Mouse (Mus musculus): Measurements from ENCODE around the gene Gsdma.
"Not testable (repeated sequence)": the region's sequence is repeated elsewhere in the genome, so short reads cannot be mapped to it uniquely, and the experiment has no call there.

Gsdma gene

DNA sequence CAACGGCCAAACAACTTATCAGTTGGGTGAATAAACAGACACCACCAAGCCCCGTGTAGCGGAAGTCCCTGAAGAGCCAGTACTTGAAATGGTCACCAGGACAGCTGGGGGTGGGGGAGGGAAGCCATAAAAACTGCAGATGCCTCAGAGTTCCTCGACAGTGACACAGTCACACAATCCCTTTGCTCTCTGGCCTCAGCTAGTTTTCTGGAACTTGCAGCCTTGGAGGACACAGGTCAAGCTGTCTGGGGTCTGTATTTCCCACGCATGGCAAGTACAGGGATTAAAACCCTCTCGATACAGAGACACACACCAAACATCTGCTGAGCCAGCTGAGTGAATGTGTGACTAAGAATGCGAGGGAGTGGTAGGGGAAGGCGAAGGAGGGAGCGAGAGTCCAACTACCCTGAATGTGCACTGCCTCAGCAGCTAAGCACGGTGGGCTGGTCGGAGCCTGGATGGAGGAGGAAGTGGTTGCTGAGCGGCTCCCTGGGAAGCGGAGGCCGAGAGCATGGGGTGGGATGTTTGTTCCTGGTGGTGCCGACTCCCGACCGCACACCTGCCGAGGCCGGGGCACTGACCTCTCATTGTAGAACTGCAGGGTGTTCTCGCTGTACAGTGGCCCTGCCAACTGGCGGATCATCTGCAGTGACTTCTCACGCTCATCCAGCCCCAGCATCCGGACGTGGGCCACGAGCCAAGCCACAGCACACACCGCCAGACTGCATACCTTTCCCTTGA is 45.0 kb downstream of the Gsdma start:
- in situ Hi-C loops (cut with MseI, MboI), result no loop called here

DNA sequence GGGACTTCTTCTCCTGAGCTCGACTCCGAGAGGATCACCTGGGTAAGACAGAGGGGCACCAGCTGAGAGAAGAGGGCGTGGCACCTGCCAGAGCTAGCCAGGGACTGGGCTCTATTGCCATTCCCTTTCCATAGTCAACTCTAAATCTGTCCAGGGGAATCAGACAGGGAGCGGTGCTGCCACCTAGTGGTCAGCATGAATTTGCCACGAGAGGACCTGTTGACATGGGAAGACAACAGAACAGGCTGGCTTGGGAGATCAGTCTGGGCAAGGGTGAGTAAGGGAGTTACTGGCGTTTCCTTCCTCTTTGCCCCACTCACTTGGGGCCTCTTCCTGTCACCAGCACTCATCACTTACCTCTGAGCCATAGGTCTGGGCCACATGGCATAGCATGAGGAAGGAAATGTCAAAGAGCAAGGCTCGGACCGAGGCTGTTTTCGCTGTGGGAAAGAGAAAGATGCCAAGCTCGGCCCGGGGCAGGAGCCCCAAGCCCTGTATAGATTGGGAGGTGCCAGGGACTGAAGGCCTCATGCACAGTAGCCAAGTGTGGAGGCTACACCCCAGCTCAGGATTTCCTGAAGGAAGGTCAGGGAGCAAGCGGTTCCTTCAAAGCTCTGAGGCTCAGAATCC is 46.4 kb downstream of the Gsdma start:
- in situ Hi-C loops (cut with MseI, MboI), result no loop called here

DNA sequence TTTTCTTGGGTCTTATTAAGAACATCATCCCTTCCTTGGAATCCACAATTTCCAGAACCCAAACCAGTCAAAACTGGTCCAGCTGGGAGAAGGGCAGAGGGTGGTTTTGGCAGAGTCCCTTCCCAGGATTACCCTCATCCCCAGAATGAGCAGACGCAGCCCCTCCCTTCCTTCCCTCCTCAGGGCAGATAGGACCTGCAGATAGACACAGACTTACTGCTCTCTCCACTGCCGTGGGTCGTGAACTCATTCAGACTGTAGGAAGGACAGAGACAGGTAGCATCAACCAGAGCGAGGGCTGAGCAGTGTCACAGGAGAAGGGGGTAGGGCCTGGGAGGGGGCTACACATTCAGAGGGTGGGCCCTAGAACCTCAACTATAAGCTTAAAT is 46.9 kb downstream of the Gsdma start:
- in situ Hi-C loops (cut with MseI, MboI), result no loop called here

DNA sequence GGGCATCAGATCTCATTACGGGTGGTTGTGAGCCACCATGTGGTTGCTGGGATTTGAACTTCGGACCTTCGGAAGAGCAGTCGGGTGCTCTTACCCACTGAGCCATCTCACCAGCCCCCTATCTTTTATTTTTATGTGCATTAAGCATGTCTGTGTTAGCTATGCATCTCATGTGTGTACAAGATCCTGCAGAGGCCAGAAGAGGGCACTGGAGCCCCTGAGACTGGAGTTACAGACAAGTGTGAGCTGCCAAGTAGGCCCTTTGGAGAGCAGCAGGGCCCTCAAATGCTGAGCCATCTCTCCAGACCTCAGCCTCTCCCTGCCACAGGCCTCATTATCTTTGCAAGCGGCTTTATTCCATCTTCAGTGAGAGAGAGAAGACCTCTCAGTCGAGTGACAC is 47.9 kb downstream of the Gsdma start:
- in situ Hi-C loops (cut with MseI, MboI), result not testable (repeated sequence)

DNA sequence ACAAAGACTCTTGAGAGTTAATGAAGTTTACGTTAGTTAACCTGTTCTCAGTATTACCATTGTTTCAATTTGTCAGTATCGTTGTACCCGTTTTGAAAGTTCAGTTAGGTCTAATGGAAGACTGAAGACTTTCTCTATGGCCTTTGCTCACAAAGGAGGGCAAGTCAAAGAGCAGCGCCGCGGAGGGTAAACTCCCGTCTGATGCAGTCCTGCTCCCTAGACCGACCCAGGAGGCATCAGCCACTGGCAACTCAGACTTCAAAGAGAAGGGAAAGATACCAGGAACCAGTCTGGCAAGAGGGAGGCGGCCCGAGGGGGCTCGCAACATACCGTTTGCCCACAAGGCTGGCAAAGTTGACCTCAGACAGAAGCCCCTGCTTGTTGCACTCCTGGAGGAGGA is 49.6 kb downstream of the Gsdma start:
- in situ Hi-C loops (cut with MseI, MboI), result no loop called here

DNA sequence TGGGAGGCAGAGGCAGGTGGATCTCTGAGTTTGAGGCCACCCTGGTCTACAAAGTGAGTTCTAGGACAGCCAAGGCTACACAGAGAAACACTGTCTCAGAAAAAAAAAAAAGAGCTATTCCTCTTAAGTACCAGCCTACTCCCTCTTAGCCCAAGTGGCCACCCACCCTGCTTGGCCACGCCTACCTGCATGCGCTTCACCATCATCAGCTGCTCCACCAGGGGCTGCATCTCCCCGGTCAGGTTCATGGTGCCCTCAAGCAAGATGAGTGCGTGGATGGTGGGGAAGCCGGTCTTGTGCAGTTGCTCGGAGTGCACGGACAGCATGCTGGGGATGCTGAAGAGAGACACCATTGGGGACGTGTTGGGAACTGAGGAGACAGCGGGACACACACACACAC is 51.8 kb downstream of the Gsdma start:
- in situ Hi-C loops (cut with MseI, MboI), result no loop called here

DNA sequence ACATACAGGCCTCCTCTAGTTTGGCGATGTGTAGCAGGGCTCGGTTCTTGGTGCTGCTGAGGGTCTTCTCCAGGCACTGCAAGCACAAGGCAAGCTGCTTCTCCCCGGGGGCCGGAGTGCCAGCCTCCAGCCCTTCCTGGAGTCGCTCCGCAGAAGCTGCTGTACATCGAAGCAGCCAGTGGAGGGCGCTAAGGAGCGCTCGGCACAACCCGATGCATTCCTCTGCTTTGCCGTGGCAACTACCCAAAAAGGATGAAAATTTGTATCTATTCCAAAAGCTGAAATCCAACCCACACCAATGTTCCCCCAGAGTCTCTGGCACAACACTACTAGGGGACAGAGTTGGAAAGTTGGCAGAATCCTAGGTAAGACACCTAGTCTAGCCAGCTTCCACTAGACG is 53.8 kb downstream of the Gsdma start:
- in situ Hi-C loops (cut with MseI, MboI), result no loop called here

DNA sequence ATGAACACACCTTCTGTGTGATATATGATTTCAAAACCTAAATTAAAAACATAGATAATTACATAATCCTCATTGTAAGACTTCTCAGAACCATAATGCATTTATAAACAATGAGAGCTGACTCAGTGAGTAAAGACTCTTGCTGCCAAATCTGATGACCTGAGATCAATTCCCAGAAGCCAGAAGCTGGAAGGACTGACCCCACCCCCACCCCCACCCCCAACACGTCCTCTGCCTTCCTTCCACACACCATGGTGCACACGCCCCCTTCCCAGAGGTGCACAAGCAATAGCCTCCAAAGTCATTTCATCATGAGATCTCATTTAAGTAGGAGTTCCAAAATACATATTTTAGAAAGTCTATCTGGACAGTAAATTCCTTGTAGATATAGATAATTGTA is 56.6 kb downstream of the Gsdma start:
- in situ Hi-C loops (cut with MseI, MboI), result no loop called here

DNA sequence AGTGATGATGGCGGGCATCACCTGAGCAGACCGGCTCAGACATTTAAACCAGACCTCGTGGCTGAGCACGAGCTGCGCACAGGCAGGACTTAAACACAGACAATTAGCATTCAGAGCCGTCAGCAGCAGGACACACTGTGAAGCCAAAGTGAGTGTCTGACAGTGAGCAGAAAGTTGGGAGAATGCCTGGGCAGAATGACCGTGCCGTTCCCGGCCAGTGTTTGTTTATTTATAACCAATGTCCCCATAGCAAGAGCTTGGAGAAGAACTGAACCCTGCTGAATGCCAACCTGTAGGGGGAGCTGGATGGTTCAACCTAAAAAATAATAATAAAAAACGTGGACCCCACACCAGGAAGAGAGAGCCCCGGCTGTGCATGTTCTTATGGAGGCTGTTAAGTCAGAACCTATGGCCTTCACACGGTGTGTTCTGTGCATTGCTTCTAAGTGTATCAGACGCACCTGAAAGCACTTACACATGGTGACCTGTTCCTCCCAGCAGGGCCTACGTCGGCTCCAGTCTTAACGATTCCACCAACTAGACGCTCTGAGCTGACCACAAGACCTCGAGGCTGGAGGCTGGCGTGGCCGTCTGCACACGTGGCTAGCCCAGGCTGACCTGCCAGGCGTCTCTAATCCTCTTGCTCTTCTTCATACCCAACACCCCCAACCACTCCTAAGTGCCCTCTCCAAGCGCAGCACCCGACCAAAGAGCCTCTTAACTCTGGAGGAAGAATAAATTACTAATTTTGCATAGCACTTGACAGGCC is 57.5 kb downstream of the Gsdma start:
- in situ Hi-C loops (cut with MseI, MboI), result no loop called here

DNA sequence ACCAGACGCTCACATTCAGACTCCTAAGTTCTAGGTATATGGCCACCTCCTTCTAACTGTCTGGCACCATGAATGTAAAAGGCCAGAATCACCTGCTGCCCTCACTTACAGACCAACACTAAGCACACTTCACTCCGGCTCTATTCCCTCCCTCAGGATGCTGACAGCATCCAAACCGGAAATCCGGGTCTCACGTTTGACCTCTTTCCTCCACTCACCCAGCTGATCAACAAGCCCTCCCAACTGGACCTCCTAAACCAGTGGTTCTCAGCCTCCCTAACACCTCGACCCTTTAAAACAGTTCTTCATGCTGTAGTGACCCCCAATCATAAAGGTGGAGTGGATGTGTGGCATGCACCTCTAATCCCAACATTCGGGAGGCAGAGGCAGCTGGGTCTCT is 58.9 kb downstream of the Gsdma start:
- in situ Hi-C loops (cut with MseI, MboI), result no loop called here

DNA sequence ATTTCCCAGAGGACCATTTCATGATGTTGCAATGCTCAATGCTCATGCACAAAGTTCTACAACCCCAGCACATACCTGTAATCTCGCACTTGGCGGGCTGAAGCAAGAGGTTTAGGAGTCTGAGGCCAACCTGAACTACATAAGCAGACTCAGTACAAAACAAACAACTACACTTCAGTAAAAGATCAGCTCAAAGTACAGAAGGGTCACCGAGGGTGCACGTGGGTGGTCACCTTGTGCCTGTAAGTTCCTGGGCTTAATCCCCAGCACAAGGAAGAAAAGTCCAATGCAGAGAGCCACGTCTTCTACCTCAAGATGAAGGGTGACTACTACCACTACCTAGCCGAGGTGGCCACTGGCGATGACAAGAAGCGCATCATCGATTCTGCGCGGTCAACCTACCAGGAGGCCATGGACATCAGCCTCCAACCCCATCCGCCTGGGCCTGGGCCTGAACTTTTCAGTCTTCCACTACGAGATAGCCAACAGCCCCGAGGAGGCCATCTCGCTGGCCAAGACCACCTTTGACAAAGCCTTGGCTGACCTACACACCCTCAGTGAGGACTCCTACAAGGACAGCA is 61.9 kb downstream of the Gsdma start:
- in situ Hi-C loops (cut with MseI, MboI), result no loop called here

Data from mouse trophoblast stem cell (cell line).